Mouse (Mus musculus) brain, embryonic 14.5 days (tissue): Measurements from ENCODE around the gene Inpp5f. TPM values are rescaled to one million over a fixed set of nuclear protein-coding genes. Genes with fewer than 3 reads are reported as not detected.
"Not testable (repeated sequence)": the region's sequence is repeated elsewhere in the genome, so short reads cannot be mapped to it uniquely, and the experiment has no call there.

Source experiments
- DNase-seq: peaks from one replicate; pipeline ENCODE4 v3.0.0-alpha.2; 2011; ENCODE audit warnings: low read depth
- CTCF ChIP-seq: fragments of 200-500 bp; IDR thresholded peaks from 2 replicates; pipeline ENCODE4 v1.5.1; 2012; ENCODE audit warnings: inconsistent platforms, mild to moderate bottlenecking, moderate library complexity, borderline replicate concordance; ENCODE audit not compliant: insufficient read depth, insufficient read length; ENCODE audit errors: extremely low read depth
- POLR2A ChIP-seq: fragments of 200-500 bp; IDR thresholded peaks from 2 replicates; pipeline ENCODE4 v1.6.1; 2012; ENCODE audit warnings: mild to moderate bottlenecking, inconsistent platforms, borderline replicate concordance; ENCODE audit not compliant: poor library complexity, insufficient read depth, insufficient read length, severe bottlenecking; ENCODE audit errors: extremely low read depth
- polyA plus RNA-seq: library from polyadenylated mRNA; depleted of rRNA; stranded (reverse); fragments of >200 nt; gene quantifications from 2 replicates; pipeline ENCODE4 v1.2.3, GENCODE M21; 2012

Gene Inpp5f
- polyA plus RNA-seq, 1 experiment = 191 TPM

GRCm38 (mm10) chr7:128599072-128599471 is 12.1 kb upstream of the Inpp5f start:
- no peak for TF ChIP-seq CTCF
- no peak for TF ChIP-seq POLR2A
- no peak for DNase-seq

- TF ChIP-seq CTCF = no peak
- no peak for TF ChIP-seq POLR2A
- DNase-seq = no peak
These were observed 9.3 kb upstream of the Inpp5f start for GRCm38 (mm10) chr7:128601826-128602225.

GRCm38 (mm10) chr7:128609936-128610335 is 1.2 kb upstream of the Inpp5f start:
- not testable (repeated sequence) for DNase-seq

- DNase-seq = no peak
These were observed 638 bp upstream of the Inpp5f start for GRCm38 (mm10) chr7:128610490-128610889.

GRCm38 (mm10) chr7:128611799-128612411 is 777 bp downstream of the Inpp5f start:
- no peak for TF ChIP-seq CTCF
- TF ChIP-seq POLR2A = no peak

More at GRCm38 (mm10) chr7:128610490-128610889, 638 bp upstream of the Inpp5f start:
- no peak for TF ChIP-seq POLR2A

GRCm38 (mm10) chr7:128612521-128613181 is 1.5 kb downstream of the Inpp5f start:
- no peak for DNase-seq
- no peak for TF ChIP-seq CTCF
- no peak for TF ChIP-seq POLR2A

More at GRCm38 (mm10) chr7:128611799-128612411, 777 bp downstream of the Inpp5f start:
- DNase-seq = no peak

- no peak for DNase-seq
- TF ChIP-seq POLR2A (no peak), CTCF (no peak)
These were observed 2.5 kb downstream of the Inpp5f start for GRCm38 (mm10) chr7:128613578-128613977.

GRCm38 (mm10) chr7:128617587-128617986 is 6.5 kb downstream of the Inpp5f start:
- TF ChIP-seq CTCF = no peak
- no peak for TF ChIP-seq POLR2A
- DNase-seq = no peak

- no peak for TF ChIP-seq CTCF
- TF ChIP-seq POLR2A = no peak
- DNase-seq = no peak
These were observed 9.1 kb downstream of the Inpp5f start for GRCm38 (mm10) chr7:128620178-128620577.

- TF ChIP-seq POLR2A (no peak), CTCF (no peak)
- DNase-seq = peak; percentile 77
These were observed 11.3 kb downstream of the Inpp5f start for GRCm38 (mm10) chr7:128622266-128622961.

- DNase-seq = peak; percentile 17
- TF ChIP-seq POLR2A (no peak), CTCF (no peak)
These were observed 11.9 kb downstream of the Inpp5f start for GRCm38 (mm10) chr7:128622994-128623393.

GRCm38 (mm10) chr7:128625382-128625781 is 14.3 kb downstream of the Inpp5f start:
- TF ChIP-seq POLR2A (no peak), CTCF (no peak)
- no peak for DNase-seq

GRCm38 (mm10) chr7:128626601-128627000 is 15.5 kb downstream of the Inpp5f start:
- no peak for TF ChIP-seq POLR2A
- TF ChIP-seq CTCF = no peak

More at GRCm38 (mm10) chr7:128626601-128627000, 15.5 kb downstream of the Inpp5f start:
- no peak for DNase-seq
